Mouse (Mus musculus): ENCODE measurements around the gene Tuba1b.
"Not testable (repeated sequence)": the region's sequence is repeated elsewhere in the genome, so short reads cannot be mapped to it uniquely, and the experiment has no call there.

DNA sequence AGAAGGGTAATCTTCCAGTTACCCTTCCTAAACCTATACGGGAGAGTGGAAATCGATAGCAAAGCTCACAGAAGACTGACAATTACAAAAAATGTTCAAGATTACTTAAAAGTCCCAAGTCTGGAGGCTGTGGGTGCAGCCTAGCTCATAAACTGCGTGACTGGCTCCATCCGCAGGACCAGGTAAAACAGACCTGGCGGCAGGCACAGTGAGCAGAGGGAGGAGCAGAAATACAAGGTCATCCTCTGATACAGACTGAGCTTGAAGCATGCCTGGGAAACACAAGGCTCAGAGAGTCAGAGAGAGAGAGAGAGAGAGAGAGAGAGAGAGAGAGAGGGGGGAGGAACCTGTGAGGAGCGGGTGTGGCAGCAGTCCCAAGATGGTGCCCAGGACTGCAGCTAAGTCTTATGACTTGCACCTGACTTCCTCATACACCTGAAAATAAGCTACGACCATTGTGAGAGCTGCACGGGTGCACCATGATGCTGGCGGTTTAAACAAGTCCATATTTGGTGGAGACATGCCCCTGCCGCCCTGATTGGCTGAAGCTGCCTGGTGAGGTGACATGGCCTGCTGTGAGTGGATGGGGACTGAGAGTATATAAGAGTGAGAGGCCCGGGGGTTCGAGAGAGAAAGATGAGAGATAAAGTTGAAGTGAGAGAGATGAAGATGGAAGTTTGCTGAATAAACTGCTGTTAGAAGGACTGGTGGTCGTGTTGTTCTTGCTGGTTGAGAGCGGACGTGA, 37.4 kb upstream of the Tuba1b start:
- not testable (repeated sequence) for TF ChIP-seq GATA1, TAL1 (IDR thresholded peaks at IDR 0.05; ENCODE audit: low read length)

All from erythroblast, embryonic 14.5 days (primary cell).